17 mouse cellular contexts compared by ENCODE assay signal in genomic region chr10:54244995-54245394, GRCm38 (mm10).
"Had no signal": no experiment of that assay in that cellular context is flagged by ENCODE, and none has a peak within 500 bp of the region (broad histone marks: within the 10 kb centered on the region; RNA-seq: fewer than 3 reads in every experiment).

No protein-coding gene starts in this region.

- H3K27me3 ChIP-seq: neural tube, embryonic 12.5 days; neural tube, embryonic 13.5 days; neural tube, embryonic 15.5 days; stomach, embryonic 15.5 days had no signal

- DNase-seq: retina, postnatal 1 day; right cerebral cortex, adult 18-20 months; right cerebral cortex, postnatal 14 days; right cerebral cortex, postnatal 25 days; right cerebral cortex, postnatal 4 days; spleen, adult 18-20 months; thymus, adult 18-20 months; thymus, adult 2 months; thymus, postnatal 14 days; thymus, postnatal 25 days; thymus, postnatal 36 days; thymus, postnatal 4 days had no signal

- H3K36me3 ChIP-seq: neural tube, embryonic 12.5 days; neural tube, embryonic 13.5 days; neural tube, embryonic 15.5 days; stomach, embryonic 15.5 days had no signal

- H3K4me2 ChIP-seq: neural tube, embryonic 12.5 days; neural tube, embryonic 13.5 days; neural tube, embryonic 15.5 days; stomach, embryonic 15.5 days had no signal

- H3K9me3 ChIP-seq: neural tube, embryonic 12.5 days; neural tube, embryonic 13.5 days; neural tube, embryonic 15.5 days; stomach, embryonic 15.5 days had no signal

- H3K4me1 ChIP-seq: neural tube, embryonic 12.5 days; neural tube, embryonic 13.5 days; neural tube, embryonic 15.5 days; stomach, embryonic 15.5 days had no signal

- H3K4me3 ChIP-seq: neural tube, embryonic 12.5 days; neural tube, embryonic 13.5 days; neural tube, embryonic 15.5 days; stomach, embryonic 15.5 days had no signal

- H3K9ac ChIP-seq: neural tube, embryonic 12.5 days; neural tube, embryonic 13.5 days; neural tube, embryonic 15.5 days; stomach, embryonic 15.5 days had no signal

- H3K27ac ChIP-seq: neural tube, embryonic 12.5 days; neural tube, embryonic 13.5 days; neural tube, embryonic 15.5 days; stomach, embryonic 15.5 days; stomach, postnatal 0 days had no signal
